Mouse (Mus musculus) neural tube, embryonic 15.5 days (tissue): ENCODE data around the gene Swap70. TPM values are rescaled to one million over a fixed set of nuclear protein-coding genes. Genes with fewer than 3 reads are reported as not detected.
"Not testable (repeated sequence)": the region's sequence is repeated elsewhere in the genome, so short reads cannot be mapped to it uniquely, and the experiment has no call there.

Experiments
- ATAC-seq: fragments of 200-750 bp; cut with Nextera tagmentation; 2 replicates; pipeline ENCODE4 v1.8.0; 2017; ENCODE audit warnings: mild to moderate bottlenecking, moderate TSS enrichment, moderate library complexity; ENCODE audit not compliant: low FRiP score
- H3K27ac ChIP-seq: fragments of 300-500 bp; sonication (generic); replicated peaks from 2 replicates; pipeline ENCODE4 v1.5.1; 2015; ENCODE audit warnings: mild to moderate bottlenecking, inconsistent platforms
- H3K27me3 ChIP-seq: fragments of 300-500 bp; sonication (generic); replicated peaks from 2 replicates; pipeline ENCODE4 v1.6.1; 2015; ENCODE audit warnings: inconsistent platforms
- H3K36me3 ChIP-seq: fragments of 300-500 bp; sonication (generic); 2 replicates; pipeline ENCODE4 v1.6.1; 2015; ENCODE audit warnings: inconsistent platforms
- H3K4me1 ChIP-seq: fragments of 300-500 bp; sonication (generic); 2 replicates; pipeline ENCODE4 v1.6.1; 2015; ENCODE audit warnings: inconsistent platforms
- H3K4me2 ChIP-seq: fragments of 300-500 bp; sonication (generic); 2 replicates; pipeline ENCODE4 v1.6.1; 2015; ENCODE audit warnings: inconsistent platforms, mild to moderate bottlenecking, moderate library complexity
- H3K4me3 ChIP-seq: fragments of 300-500 bp; sonication (generic); replicated peaks from 2 replicates; pipeline ENCODE4 v1.5.1; 2015; ENCODE audit warnings: mild to moderate bottlenecking, inconsistent platforms
- H3K9ac ChIP-seq: fragments of 300-500 bp; sonication (generic); replicated peaks from 2 replicates; pipeline ENCODE4 v1.6.1; 2015; ENCODE audit warnings: mild to moderate bottlenecking, inconsistent platforms
- H3K9me3 ChIP-seq: fragments of 300-500 bp; sonication (generic); replicated peaks from 2 replicates; pipeline ENCODE4 v1.6.1; 2016; ENCODE audit warnings: inconsistent platforms
- WGBS: fragments of 180-500 bp; shearing (Covaris S2); methylation state at CpG from one replicate; pipeline ENCODE4 v1.1.7; 2015; ENCODE audit warnings: mixed read lengths; 5-methylcytosine and 5-hydroxymethylcytosine counted together
- polyA plus RNA-seq: library from polyadenylated mRNA; unstranded; fragments of >200 nt; fragmentation: Nextera tagmentation; extraction: Ambion mirVana; gene quantifications from 2 replicates; pipeline ENCODE4 v1.2.1, GENCODE M21; 2015

Swap70 gene
- polyA plus RNA-seq, 1 experiment from 2014 or later = 11.9 TPM

GRCm38 (mm10) chr7:110211025-110211424, 10.5 kb upstream of the Swap70 start:
- no peak overlapping the region for H3K4me3 ChIP-seq
- no peaks in the 10 kb centered on the region; the same call in 1 of the 2 replicates for H3K36me3 ChIP-seq
- no peak overlapping the region for H3K4me2 ChIP-seq
- no peak overlapping the region for H3K9ac ChIP-seq
- no peak for ATAC-seq
- no peaks in the 10 kb centered on the region for H3K27me3 ChIP-seq
- WGBS = 78% methylated on average over 3 of the region's 3 CpGs
- no peaks in the 10 kb centered on the region for H3K4me1 ChIP-seq
- peaks cover 9% of the 10 kb centered on the region; the same call in 1 of the 2 replicates for H3K9me3 ChIP-seq
- H3K27ac ChIP-seq = no peak overlapping the region

GRCm38 (mm10) chr7:110214882-110215281, 6.6 kb upstream of the Swap70 start:
- no peak overlapping the region for H3K27ac ChIP-seq
- no peak for ATAC-seq
- H3K9ac ChIP-seq = no peak overlapping the region
- H3K4me2 ChIP-seq = no peak overlapping the region
- H3K4me3 ChIP-seq = no peak overlapping the region
- H3K9me3 ChIP-seq = no peaks in the 10 kb centered on the region
- H3K27me3 ChIP-seq = no peaks in the 10 kb centered on the region
- H3K4me1 ChIP-seq = no peaks in the 10 kb centered on the region
- H3K36me3 ChIP-seq = no peaks in the 10 kb centered on the region
- WGBS = 79% methylated on average over 3 of the region's 3 CpGs

- WGBS = 21% methylated on average over 8 of the region's 8 CpGs
Measured at GRCm38 (mm10) chr7:110221051-110221585, 393 bp upstream of the Swap70 start.

GRCm38 (mm10) chr7:110222583-110223182, 1.2 kb downstream of the Swap70 start:
- no peak overlapping the region for H3K9ac ChIP-seq
- no peak for ATAC-seq

More at GRCm38 (mm10) chr7:110221051-110221585, 393 bp upstream of the Swap70 start:
- H3K4me3 ChIP-seq = peak overlapping the region; percentile 86
- peak overlapping the region; percentile 69; the same call in 1 of the 2 replicates for H3K9ac ChIP-seq
- peak overlapping the region; percentile 98 for H3K4me2 ChIP-seq
- no peak for ATAC-seq
- peaks cover 14% of the 10 kb centered on the region; the same call in 1 of the 2 replicates for H3K4me1 ChIP-seq
- peaks cover 2% of the 10 kb centered on the region; the same call in 1 of the 2 replicates for H3K27me3 ChIP-seq
- peak overlapping the region; percentile 85 for H3K27ac ChIP-seq
- no peaks in the 10 kb centered on the region for H3K9me3 ChIP-seq
- no peaks in the 10 kb centered on the region for H3K36me3 ChIP-seq

GRCm38 (mm10) chr7:110223727-110224510, 2.4 kb downstream of the Swap70 start:
- no peaks in the 10 kb centered on the region for H3K9me3 ChIP-seq
- H3K27me3 ChIP-seq = peaks cover 2% of the 10 kb centered on the region; the same call in 1 of the 2 replicates
- no peaks in the 10 kb centered on the region for H3K36me3 ChIP-seq
- WGBS = 64% methylated on average over 2 of the region's 2 CpGs
- no peak overlapping the region for H3K4me3 ChIP-seq
- no peak overlapping the region for H3K27ac ChIP-seq
- no peak overlapping the region for H3K9ac ChIP-seq
- no peak for ATAC-seq
- H3K4me2 ChIP-seq = no peak overlapping the region
- H3K4me1 ChIP-seq = peaks cover 14% of the 10 kb centered on the region; the same call in 1 of the 2 replicates

More at GRCm38 (mm10) chr7:110222583-110223182, 1.2 kb downstream of the Swap70 start:
- peak overlapping the region; percentile 98 for H3K4me2 ChIP-seq
- H3K27me3 ChIP-seq = peaks cover 2% of the 10 kb centered on the region; the same call in 1 of the 2 replicates
- no peaks in the 10 kb centered on the region for H3K36me3 ChIP-seq
- H3K4me3 ChIP-seq = peak overlapping the region; percentile 86
- H3K9me3 ChIP-seq = no peaks in the 10 kb centered on the region
- H3K4me1 ChIP-seq = peaks cover 14% of the 10 kb centered on the region; the same call in 1 of the 2 replicates
- WGBS = 14% methylated on average over 12 of the region's 12 CpGs
- no peak overlapping the region; the same call in 1 of the 2 replicates for H3K27ac ChIP-seq

GRCm38 (mm10) chr7:110226484-110226883, 5.0 kb downstream of the Swap70 start:
- Histone ChIP-seq H3K4me1 (peaks cover 9% of the 10 kb centered on the region; the same call in 1 of the 2 replicates), H3K27me3 (peaks cover 2% of the 10 kb centered on the region; the same call in 1 of the 2 replicates), H3K4me2 (no peak overlapping the region), H3K27ac (no peak overlapping the region), H3K9me3 (no peaks in the 10 kb centered on the region), H3K9ac (no peak overlapping the region), H3K4me3 (no peak overlapping the region), H3K36me3 (no peaks in the 10 kb centered on the region)
- no peak for ATAC-seq
- 97% methylated on average over 5 of the region's 5 CpGs for WGBS

GRCm38 (mm10) chr7:110229967-110230366, 8.5 kb downstream of the Swap70 start:
- Histone ChIP-seq H3K27ac (no peak overlapping the region), H3K9me3 (no peaks in the 10 kb centered on the region), H3K4me1 (no peaks in the 10 kb centered on the region), H3K36me3 (no peaks in the 10 kb centered on the region), H3K27me3 (no peaks in the 10 kb centered on the region), H3K4me2 (no peak overlapping the region), H3K9ac (no peak overlapping the region), H3K4me3 (no peak overlapping the region)
- 55% methylated on average over 6 of the region's 6 CpGs for WGBS
- no peak for ATAC-seq

GRCm38 (mm10) chr7:110231127-110231526, 9.6 kb downstream of the Swap70 start:
- ATAC-seq, H3K27me3 ChIP-seq, H3K9ac ChIP-seq, H3K4me1 ChIP-seq, H3K9me3 ChIP-seq, H3K4me2 ChIP-seq, H3K4me3 ChIP-seq, H3K27ac ChIP-seq, H3K36me3 ChIP-seq: not testable (repeated sequence)
- WGBS = 97% methylated on average over 10 of the region's 10 CpGs

- no peak for ATAC-seq
Measured at GRCm38 (mm10) chr7:110236085-110236484, 14.6 kb downstream of the Swap70 start.

GRCm38 (mm10) chr7:110237451-110237836, 15.9 kb downstream of the Swap70 start:
- no peak overlapping the region for H3K4me3 ChIP-seq
- WGBS = 33% methylated on average over 3 of the region's 3 CpGs
- no peak for ATAC-seq
- no peak overlapping the region for H3K4me2 ChIP-seq
- H3K9ac ChIP-seq = no peak overlapping the region
- peak overlapping the region; percentile 70 for H3K27ac ChIP-seq
- H3K4me1 ChIP-seq = 0 out of 2 replicates have a peak, but pooled peaks cover 5% of the 10 kb centered on the region
- no peaks in the 10 kb centered on the region for H3K9me3 ChIP-seq
- H3K27me3 ChIP-seq = no peaks in the 10 kb centered on the region
- no peaks in the 10 kb centered on the region for H3K36me3 ChIP-seq

More at GRCm38 (mm10) chr7:110236085-110236484, 14.6 kb downstream of the Swap70 start:
- Histone ChIP-seq H3K27me3 (no peaks in the 10 kb centered on the region), H3K4me3 (no peak overlapping the region), H3K27ac (no peak overlapping the region), H3K4me1 (0 out of 2 replicates have a peak, but pooled peaks cover 5% of the 10 kb centered on the region), H3K9ac (no peak overlapping the region), H3K4me2 (no peak overlapping the region), H3K9me3 (no peaks in the 10 kb centered on the region), H3K36me3 (no peaks in the 10 kb centered on the region)
- 79% methylated on average over 4 of the region's 4 CpGs for WGBS

- Histone ChIP-seq H3K4me2 (no peak overlapping the region), H3K4me3 (no peak overlapping the region), H3K36me3 (no peaks in the 10 kb centered on the region), H3K27ac (peak overlapping the region; percentile 70), H3K9ac (no peak overlapping the region), H3K4me1 (0 out of 2 replicates have a peak, but pooled peaks cover 5% of the 10 kb centered on the region), H3K9me3 (no peaks in the 10 kb centered on the region), H3K27me3 (no peaks in the 10 kb centered on the region)
- ATAC-seq = no peak; the same call in 1 of the 2 replicates
- 44% methylated on average over 2 of the region's 2 CpGs for WGBS
Measured at GRCm38 (mm10) chr7:110237837-110238451, 16.4 kb downstream of the Swap70 start.
